27 mouse cellular contexts compared by ENCODE assay signal in the genomic region with DNA sequence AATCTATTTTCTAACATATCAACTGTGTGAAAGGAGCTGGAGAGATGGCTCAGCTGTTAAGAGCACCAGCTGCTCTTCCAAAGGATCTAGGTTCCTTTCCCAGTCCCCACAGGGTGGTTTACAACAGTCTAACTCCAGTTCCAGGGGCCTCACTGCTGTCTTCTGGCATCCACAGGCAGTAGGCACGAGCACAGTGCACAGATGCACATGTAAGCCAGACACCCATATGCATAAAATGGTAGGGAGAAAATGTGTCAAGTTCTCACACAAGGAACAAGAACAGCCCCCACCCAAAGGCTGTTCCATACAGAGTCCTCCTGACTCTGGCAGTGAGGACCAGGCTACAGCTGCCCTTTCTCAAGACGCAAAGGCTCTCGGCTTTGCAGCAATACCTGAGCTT.
A peak's percentile ranks its signal among the peaks of the same experiment; 100 is the strongest.
DNase-seq lines count a peak whose midpoint lies in the region; ATAC-seq and TF ChIP-seq lines count a peak whose summit lies in the region.
"Had no signal": no experiment of that assay in that cellular context is flagged by ENCODE, and none has a peak within 500 bp of the region (broad histone marks: within the 10 kb centered on the region; RNA-seq: fewer than 3 reads in every experiment).

No protein-coding gene starts in this region.

- no peak for TF ChIP-seq CTCF in forebrain, postnatal 0 days (IDR thresholded peaks at IDR 0.05; ENCODE audit: low read depth)
- TF ChIP-seq CTCF in left cerebral cortex, adult 2 months (IDR thresholded peaks at IDR 0.05) = no peak

- no peak overlapping the region for H3K27ac ChIP-seq in forebrain, postnatal 0 days (ENCODE audit: low read depth, low read length)
- H3K27ac ChIP-seq in forebrain, embryonic 13.5 days = no peak overlapping the region
- no peak overlapping the region for H3K27ac ChIP-seq in left cerebral cortex, adult 2 months
- H3K27ac ChIP-seq: embryonic facial prominence, embryonic 15.5 days; forebrain, embryonic 12.5 days; hindbrain, embryonic 13.5 days; limb, embryonic 13.5 days; lung, embryonic 15.5 days; midbrain, embryonic 10.5 days; midbrain, embryonic 15.5 days; stomach, postnatal 0 days had no signal

- no peak overlapping the region for H3K4me2 ChIP-seq in forebrain, postnatal 0 days (ENCODE audit: low read depth)
- no peak overlapping the region for H3K4me2 ChIP-seq in forebrain, embryonic 13.5 days
- H3K4me2 ChIP-seq: embryonic facial prominence, embryonic 15.5 days; forebrain, embryonic 12.5 days; heart, embryonic 11.5 days; hindbrain, embryonic 13.5 days; limb, embryonic 13.5 days; liver, embryonic 11.5 days; lung, embryonic 15.5 days; midbrain, embryonic 15.5 days had no signal

- no peaks in the 10 kb centered on the region for H3K36me3 ChIP-seq in forebrain, postnatal 0 days (ENCODE audit: insufficient read depth)
- 0 out of 2 replicates have a peak, but pooled peaks cover 4% of the 10 kb centered on the region for H3K36me3 ChIP-seq in forebrain, embryonic 13.5 days (ENCODE audit: poor library complexity, severe bottlenecking)
- H3K36me3 ChIP-seq: midbrain, embryonic 15.5 days had no signal

- no peaks in the 10 kb centered on the region for H3K9me3 ChIP-seq in forebrain, postnatal 0 days (ENCODE audit: low read length)
- no peaks in the 10 kb centered on the region for H3K9me3 ChIP-seq in forebrain, embryonic 13.5 days (replicated peaks)
- H3K9me3 ChIP-seq: embryonic facial prominence, embryonic 15.5 days; forebrain, embryonic 12.5 days; hindbrain, embryonic 13.5 days; limb, embryonic 13.5 days; lung, embryonic 15.5 days; midbrain, embryonic 10.5 days; midbrain, embryonic 15.5 days had no signal

- no peaks in the 10 kb centered on the region for H3K27me3 ChIP-seq in forebrain, postnatal 0 days (ENCODE audit: insufficient read depth, low read length)
- no peaks in the 10 kb centered on the region for H3K27me3 ChIP-seq in forebrain, embryonic 13.5 days
- H3K27me3 ChIP-seq: embryonic facial prominence, embryonic 15.5 days; forebrain, embryonic 12.5 days; hindbrain, embryonic 13.5 days; limb, embryonic 13.5 days; lung, embryonic 15.5 days; midbrain, embryonic 15.5 days had no signal

- 82% methylated on average over 3 of the region's 3 CpGs for WGBS in forebrain, postnatal 0 days
- WGBS in forebrain, embryonic 13.5 days = 92% methylated on average over 3 of the region's 3 CpGs

- intact Hi-C loops in left cerebral cortex, postnatal 14 days (cut with DNase I) = loop anchor here (10.0 kb wide), 1 partner anchor 311 kb away; no protein-coding TSS in a partner anchor
- intact Hi-C loops in left cerebral cortex, adult 2 months (cut with DNase I) = no loop called here

- H3K4me3 ChIP-seq in forebrain, postnatal 0 days (ENCODE audit: low read depth, low read length) = no peak overlapping the region
- no peak overlapping the region for H3K4me3 ChIP-seq in forebrain, embryonic 13.5 days
- no peak overlapping the region for H3K4me3 ChIP-seq in left cerebral cortex, adult 2 months
- H3K4me3 ChIP-seq: embryonic facial prominence, embryonic 15.5 days; forebrain, embryonic 12.5 days; hindbrain, embryonic 13.5 days; limb, embryonic 13.5 days; lung, embryonic 15.5 days; midbrain, embryonic 10.5 days; midbrain, embryonic 15.5 days had no signal

- no peaks in the 10 kb centered on the region for H3K4me1 ChIP-seq in forebrain, postnatal 0 days (ENCODE audit: insufficient read depth)
- H3K4me1 ChIP-seq in forebrain, embryonic 13.5 days = no peaks in the 10 kb centered on the region
- H3K4me1 ChIP-seq: embryonic facial prominence, embryonic 15.5 days; forebrain, embryonic 12.5 days; hindbrain, embryonic 13.5 days; limb, embryonic 13.5 days; lung, embryonic 15.5 days; midbrain, embryonic 10.5 days; midbrain, embryonic 15.5 days had no signal

- H3K9ac ChIP-seq in forebrain, postnatal 0 days = no peak overlapping the region
- H3K9ac ChIP-seq in forebrain, embryonic 13.5 days = no peak overlapping the region
- H3K9ac ChIP-seq: embryonic facial prominence, embryonic 15.5 days; forebrain, embryonic 12.5 days; hindbrain, embryonic 13.5 days; limb, embryonic 13.5 days; lung, embryonic 15.5 days; midbrain, embryonic 15.5 days had no signal

- ATAC-seq in forebrain, postnatal 0 days = peak; percentile 77
- ATAC-seq in forebrain, embryonic 13.5 days = no peak
- ATAC-seq: intestine, embryonic 16.5 days; midbrain, embryonic 15.5 days had no signal

- peak; percentile 1 for DNase-seq in forebrain, postnatal 0 days
- DNase-seq in left cerebral cortex, postnatal 14 days (ENCODE audit: low spot score in 2 of 2) = peak; percentile 24 to 42
- no peak for DNase-seq in left cerebral cortex, adult 2 months (ENCODE audit: extremely low spot score in 1 of 2, low spot score in 2 of 2)
- DNase-seq in brain, adult 2 months (ENCODE audit: low read depth, low spot score) = peak; percentile 54
- DNase-seq in right cerebral cortex, postnatal 25 days = peak; percentile 5
- DNase-seq in adrenal gland, postnatal 25 days = no peak
- DNase-seq: adrenal gland, postnatal 14 days; cerebellum, adult 18-20 months; cerebellum, postnatal 10 days; gastrocnemius, postnatal 25 days; heart, adult 18-20 months; heart, postnatal 4 days; kidney, adult 8-10 months; kidney, postnatal 10 days; thymus, postnatal 4 days had no signal

Comparison
In these comparisons a context has a peak if more than half of its experiments do, and no peak if none do; other contexts are left out.
1. DNase-seq: peak in forebrain, postnatal 0 days (single experiment), left cerebral cortex, postnatal 14 days (2 of 2), brain, adult 2 months (single experiment) and right cerebral cortex, postnatal 25 days (single experiment); none in left cerebral cortex, adult 2 months (0 of 2) and adrenal gland, postnatal 25 days (single experiment).